Mouse (Mus musculus) heart, embryonic 16.5 days (tissue): ENCODE results near the gene Atxn7l2. TPM values are rescaled to one million over a fixed set of nuclear protein-coding genes. Genes with fewer than 3 reads are reported as not detected.

Experiments
- ATAC-seq: fragments of 200-750 bp; cut with Nextera tagmentation; replicated peaks from 2 replicates; pipeline ENCODE4 v1.8.0; 2017; ENCODE audit warnings: moderate number of reproducible peaks; ENCODE audit not compliant: insufficient read depth, low FRiP score; ENCODE audit errors: extremely low read depth
- H3K27ac ChIP-seq: fragments of 300-500 bp; sonication (generic); 2 replicates; pipeline ENCODE4 v1.5.1; 2014; ENCODE audit warnings: mild to moderate bottlenecking, low read length, control low read depth, moderate library complexity
- H3K27me3 ChIP-seq: fragments of 300-500 bp; sonication (generic); 2 replicates; pipeline ENCODE4 v1.6.1; 2014; ENCODE audit warnings: low read length, mixed read lengths; ENCODE audit not compliant: control insufficient read depth, insufficient read depth
- H3K36me3 ChIP-seq: fragments of 300-500 bp; sonication (generic); 2 replicates; pipeline ENCODE4 v1.6.1; 2014; ENCODE audit not compliant: control insufficient read depth, insufficient read depth
- H3K4me1 ChIP-seq: fragments of 300-500 bp; sonication (generic); 2 replicates; pipeline ENCODE4 v1.6.1; 2014; ENCODE audit warnings: low read length, mixed read lengths; ENCODE audit not compliant: control insufficient read depth, insufficient read depth
- H3K4me2 ChIP-seq: fragments of 300-500 bp; sonication (generic); 2 replicates; pipeline ENCODE4 v1.6.1; 2014; ENCODE audit warnings: low read depth, mild to moderate bottlenecking, control low read depth, low read length
- H3K4me3 ChIP-seq: fragments of 300-500 bp; sonication (generic); 2 replicates; pipeline ENCODE4 v1.5.1; 2014; ENCODE audit warnings: mild to moderate bottlenecking, control low read depth, low read length
- H3K9ac ChIP-seq: fragments of 300-500 bp; sonication (generic); 2 replicates; pipeline ENCODE4 v1.6.1; 2014; ENCODE audit warnings: low read length, control low read depth
- H3K9me3 ChIP-seq: fragments of 300-500 bp; sonication (generic); replicated peaks from 2 replicates; pipeline ENCODE4 v1.6.1; 2016; ENCODE audit warnings: low read length; ENCODE audit not compliant: control insufficient read depth
- WGBS: fragments of 180-500 bp; shearing (Covaris S2); extraction: QIAGEN DNeasy Blood & Tissue Kit; methylation state at CpG from one replicate; pipeline ENCODE4 v1.1.7; 2014; 5-methylcytosine and 5-hydroxymethylcytosine counted together
- polyA plus RNA-seq: library from polyadenylated mRNA; unstranded; fragments of >200 nt; fragmentation: Nextera tagmentation; extraction: Ambion mirVana; gene quantifications from 2 replicates; pipeline ENCODE4 v1.2.1, GENCODE M21; 2015

Atxn7l2 gene
- polyA plus RNA-seq, 1 experiment from 2014 or later = 7.0 TPM

GRCm38 (mm10) chr3:108209536-108209935 is 1.2 kb downstream of the Atxn7l2 start:
- no peak for ATAC-seq
- no peaks in the 10 kb centered on the region for H3K27me3 ChIP-seq
- H3K9ac ChIP-seq = peak overlapping the region; percentile 71
- H3K27ac ChIP-seq = no peak overlapping the region
- WGBS = 10% methylated on average over 8 of the region's 8 CpGs
- H3K4me2 ChIP-seq = peak overlapping the region; percentile 83
- peaks cover 9% of the 10 kb centered on the region for H3K36me3 ChIP-seq
- no peaks in the 10 kb centered on the region for H3K9me3 ChIP-seq
- H3K4me1 ChIP-seq = peaks cover 16% of the 10 kb centered on the region
- peak overlapping the region; percentile 57 for H3K4me3 ChIP-seq

DNA sequence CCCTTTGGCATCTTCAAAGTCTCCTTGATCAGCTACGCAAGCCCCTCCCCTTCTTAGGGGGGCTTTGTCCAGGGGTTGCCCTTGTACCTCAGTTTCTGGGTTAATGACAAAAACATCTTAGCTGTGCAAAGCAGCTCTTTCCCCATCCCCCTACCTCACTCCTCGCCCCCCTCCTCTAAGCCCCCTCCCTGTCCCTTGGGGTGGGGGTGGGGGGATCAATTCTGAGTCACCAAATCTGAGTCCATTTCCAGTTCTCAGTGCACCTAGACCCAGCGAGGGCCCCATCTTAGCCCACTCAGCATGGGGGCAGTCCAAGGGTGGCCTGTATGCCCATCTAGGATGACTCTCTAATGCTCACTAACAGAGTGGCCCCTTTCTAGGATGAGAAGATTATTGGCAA is 1.7 kb downstream of the Atxn7l2 start:
- H3K4me3 ChIP-seq = no peak overlapping the region; the same call in 1 of the 2 replicates
- H3K27ac ChIP-seq = no peak overlapping the region

DNA sequence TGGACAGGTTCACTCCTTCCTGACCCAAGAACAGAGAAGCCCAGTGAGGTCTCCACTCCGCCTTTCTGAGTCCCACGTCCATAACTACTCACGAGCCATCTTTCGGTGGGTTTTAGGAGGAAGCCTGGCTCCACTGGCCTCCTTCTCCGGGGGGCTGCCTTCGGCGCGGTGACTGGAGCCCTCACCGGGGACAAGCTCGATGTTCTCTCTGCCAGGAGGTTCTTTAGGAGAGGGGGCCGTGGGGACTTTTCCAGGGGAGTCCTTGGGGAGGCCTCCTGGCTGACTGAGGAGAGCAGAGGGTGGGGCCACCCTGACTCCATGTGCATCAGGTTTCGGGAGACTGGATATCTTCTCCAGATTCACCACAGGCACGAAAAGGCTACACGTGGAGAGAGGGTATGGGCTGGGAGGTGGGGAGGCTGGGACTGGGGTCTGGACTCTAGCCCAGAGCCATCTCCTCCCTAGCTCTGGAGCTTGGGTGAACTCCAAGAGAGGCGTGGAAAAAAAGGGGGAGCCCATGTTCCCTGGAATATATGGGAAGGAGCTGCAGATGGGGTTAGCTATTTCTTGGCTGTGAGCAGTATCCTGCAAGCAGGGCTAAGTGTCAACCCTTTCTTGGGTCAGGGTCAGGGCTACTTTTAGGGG is 3.9 kb downstream of the Atxn7l2 start:
- 70% methylated on average over 15 of the region's 15 CpGs for WGBS
- peaks cover 16% of the 10 kb centered on the region for H3K4me1 ChIP-seq
- H3K27me3 ChIP-seq = no peaks in the 10 kb centered on the region
- H3K4me3 ChIP-seq = no peak overlapping the region
- no peak overlapping the region for H3K4me2 ChIP-seq
- H3K36me3 ChIP-seq = peaks cover 9% of the 10 kb centered on the region
- no peaks in the 10 kb centered on the region for H3K9me3 ChIP-seq
- no peak overlapping the region for H3K9ac ChIP-seq
- no peak overlapping the region for H3K27ac ChIP-seq
- ATAC-seq = no peak

More for the DNA sequence above, 1.7 kb downstream of the Atxn7l2 start:
- no peak for ATAC-seq
- Histone ChIP-seq H3K27me3 (no peaks in the 10 kb centered on the region), H3K4me1 (peaks cover 16% of the 10 kb centered on the region), H3K9me3 (no peaks in the 10 kb centered on the region), H3K4me2 (peak overlapping the region; percentile 83), H3K36me3 (peaks cover 9% of the 10 kb centered on the region), H3K9ac (peak overlapping the region; percentile 8; the same call in 1 of the 2 replicates)
- 80% methylated on average over 3 of the region's 3 CpGs for WGBS

DNA sequence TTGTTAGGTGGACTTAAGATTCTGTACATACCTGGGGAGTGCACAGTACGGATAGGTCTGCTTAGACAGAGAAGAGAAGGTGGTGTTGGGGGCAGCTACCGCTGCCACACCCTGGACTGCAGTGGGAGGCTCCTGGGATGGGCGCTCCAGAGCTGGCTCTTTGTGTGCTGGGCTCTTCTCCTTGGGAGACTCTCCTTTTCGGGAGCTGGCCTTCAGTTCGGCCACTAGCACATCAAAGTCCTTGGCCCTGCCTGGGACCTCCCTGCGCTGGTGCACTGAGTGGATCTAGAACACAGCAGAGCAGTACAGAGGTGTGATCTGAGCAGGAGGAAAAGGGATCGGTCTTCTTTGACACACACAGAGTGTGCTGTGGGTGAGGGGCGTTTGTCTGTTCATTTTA is 5.1 kb downstream of the Atxn7l2 start:
- ATAC-seq = no peak
- H3K9me3 ChIP-seq = no peaks in the 10 kb centered on the region
- no peak overlapping the region for H3K9ac ChIP-seq
- peaks cover 9% of the 10 kb centered on the region for H3K36me3 ChIP-seq
- H3K27ac ChIP-seq = no peak overlapping the region
- no peaks in the 10 kb centered on the region for H3K27me3 ChIP-seq
- H3K4me2 ChIP-seq = no peak overlapping the region
- no peak overlapping the region for H3K4me3 ChIP-seq
- 85% methylated on average over 8 of the region's 8 CpGs for WGBS
- H3K4me1 ChIP-seq = peaks cover 18% of the 10 kb centered on the region

DNA sequence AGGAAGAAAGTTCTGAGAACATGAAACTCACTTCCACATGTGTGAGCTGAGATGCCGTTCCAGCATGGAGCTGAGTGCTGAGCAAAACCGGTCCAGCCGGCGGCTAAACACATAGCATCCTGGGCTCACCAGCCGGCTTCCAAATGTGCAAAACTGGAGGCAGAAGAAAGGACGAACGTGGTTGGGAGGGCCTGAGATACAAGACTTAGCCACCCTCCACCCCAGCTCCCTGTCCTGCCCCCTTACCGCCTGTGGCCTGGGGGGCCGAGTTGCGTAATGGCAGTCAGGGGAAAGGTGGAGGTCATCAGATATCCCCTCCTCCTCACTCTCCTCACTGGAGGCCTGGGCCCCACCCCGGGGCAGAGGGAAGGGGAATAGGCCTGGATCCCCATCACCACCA is 6.3 kb downstream of the Atxn7l2 start:
- WGBS = 78% methylated on average over 11 of the region's 11 CpGs
- H3K36me3 ChIP-seq = peaks cover 9% of the 10 kb centered on the region

GRCm38 (mm10) chr3:108203621-108204325 is 7.0 kb downstream of the Atxn7l2 start:
- H3K4me2 ChIP-seq = no peak overlapping the region
- no peaks in the 10 kb centered on the region for H3K27me3 ChIP-seq
- no peak overlapping the region for H3K27ac ChIP-seq
- H3K9me3 ChIP-seq = no peaks in the 10 kb centered on the region
- no peak for ATAC-seq
- no peak overlapping the region for H3K9ac ChIP-seq
- peaks cover 11% of the 10 kb centered on the region for H3K4me1 ChIP-seq
- H3K4me3 ChIP-seq = no peak overlapping the region
- peaks cover 13% of the 10 kb centered on the region for H3K36me3 ChIP-seq
- WGBS = 77% methylated on average over 11 of the region's 11 CpGs

More for the DNA sequence above, 6.3 kb downstream of the Atxn7l2 start:
- H3K9me3 ChIP-seq = no peaks in the 10 kb centered on the region
- H3K4me1 ChIP-seq = peaks cover 16% of the 10 kb centered on the region
- no peak overlapping the region for H3K4me3 ChIP-seq
- no peak overlapping the region for H3K9ac ChIP-seq
- ATAC-seq = no peak
- H3K27ac ChIP-seq = no peak overlapping the region
- H3K27me3 ChIP-seq = no peaks in the 10 kb centered on the region
- H3K4me2 ChIP-seq = no peak overlapping the region

- Histone ChIP-seq H3K27ac (no peak overlapping the region), H3K9me3 (no peaks in the 10 kb centered on the region), H3K27me3 (no peaks in the 10 kb centered on the region), H3K4me1 (peaks cover 11% of the 10 kb centered on the region), H3K4me3 (no peak overlapping the region), H3K4me2 (no peak overlapping the region), H3K9ac (no peak overlapping the region), H3K36me3 (peaks cover 13% of the 10 kb centered on the region)
- ATAC-seq = no peak
- WGBS = 92% methylated on average over 13 of the region's 13 CpGs
These were observed 7.5 kb downstream of the Atxn7l2 start for GRCm38 (mm10) chr3:108203212-108203611.

GRCm38 (mm10) chr3:108202506-108202905 is 8.2 kb downstream of the Atxn7l2 start:
- H3K4me3 ChIP-seq = no peak overlapping the region
- no peak overlapping the region for H3K27ac ChIP-seq
- ATAC-seq = no peak
- peaks cover 13% of the 10 kb centered on the region for H3K4me1 ChIP-seq
- no peak overlapping the region for H3K4me2 ChIP-seq
- no peaks in the 10 kb centered on the region for H3K27me3 ChIP-seq
- no peak overlapping the region for H3K9ac ChIP-seq
- H3K36me3 ChIP-seq = peaks cover 13% of the 10 kb centered on the region
- H3K9me3 ChIP-seq = no peaks in the 10 kb centered on the region
